Mouse (Mus musculus) intestine, embryonic 15.5 days (tissue): ENCODE results near the gene Rgma. TPM values are rescaled to one million over a fixed set of nuclear protein-coding genes. Genes with fewer than 3 reads are reported as not detected.

Experiments used
- ATAC-seq: fragments of 200-750 bp; cut with Nextera tagmentation; 2 replicates; pipeline ENCODE4 v1.8.0; 2017; ENCODE audit warnings: moderate TSS enrichment, moderate library complexity
- H3K27ac ChIP-seq: fragments of 300-500 bp; sonication (generic); 2 replicates; pipeline ENCODE4 v1.5.1; 2015; ENCODE audit warnings: mild to moderate bottlenecking, inconsistent platforms
- H3K27me3 ChIP-seq: fragments of 300-500 bp; sonication (generic); replicated peaks from 2 replicates; pipeline ENCODE4 v1.6.1; 2015; ENCODE audit warnings: inconsistent platforms
- H3K36me3 ChIP-seq: fragments of 300-500 bp; sonication (generic); 2 replicates; pipeline ENCODE4 v1.6.1; 2015; ENCODE audit warnings: inconsistent platforms
- H3K4me1 ChIP-seq: fragments of 300-500 bp; sonication (generic); replicated peaks from 2 replicates; pipeline ENCODE4 v1.6.1; 2015; ENCODE audit warnings: inconsistent platforms
- H3K4me2 ChIP-seq: fragments of 300-500 bp; sonication (generic); replicated peaks from 2 replicates; pipeline ENCODE4 v1.6.1; 2015; ENCODE audit warnings: mild to moderate bottlenecking, inconsistent platforms
- H3K4me3 ChIP-seq: fragments of 300-500 bp; sonication (generic); replicated peaks from 2 replicates; pipeline ENCODE4 v1.5.1; 2015; ENCODE audit warnings: inconsistent platforms
- H3K9ac ChIP-seq: fragments of 300-500 bp; sonication (generic); 2 replicates; pipeline ENCODE4 v1.6.1; 2015; ENCODE audit warnings: inconsistent platforms
- H3K9me3 ChIP-seq: fragments of 300-500 bp; sonication (generic); 2 replicates; pipeline ENCODE4 v1.6.1; 2016; ENCODE audit warnings: inconsistent platforms
- WGBS: fragments of 180-500 bp; shearing (Covaris S2); methylation state at CpG from one replicate; pipeline ENCODE4 v1.1.7; 2015; 5-methylcytosine and 5-hydroxymethylcytosine counted together
- polyA plus RNA-seq: library from polyadenylated mRNA; unstranded; fragments of >200 nt; fragmentation: Nextera tagmentation; extraction: Ambion mirVana; gene quantifications from 2 replicates; pipeline ENCODE4 v1.2.1, GENCODE M21; 2015

The Rgma gene
- polyA plus RNA-seq, 1 experiment from 2014 or later: 7.4 TPM

DNA sequence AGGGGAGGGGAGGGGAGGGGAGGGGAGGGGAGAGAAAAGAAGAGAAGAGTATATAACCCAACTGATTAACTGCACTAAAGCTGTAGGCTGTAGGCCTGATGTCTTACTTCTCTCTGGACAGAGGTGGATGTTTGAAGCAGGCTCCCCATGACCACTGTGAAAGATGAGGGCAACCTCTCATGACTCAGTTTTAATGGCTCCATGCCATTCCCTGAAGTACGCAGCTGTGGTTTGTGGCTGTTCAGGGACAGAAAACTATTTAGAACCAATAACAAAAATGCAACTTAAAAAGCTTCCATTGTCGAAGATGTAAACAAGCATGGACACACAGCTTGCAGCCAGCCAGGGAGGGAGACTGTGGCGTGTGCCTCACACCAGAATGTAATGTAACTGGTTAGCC is 50.9 kb downstream of the Rgma start:
- 49% methylated on average over 3 of the region's 3 CpGs for WGBS
- H3K36me3 ChIP-seq: peaks cover 18% of the 10 kb centered on the region

DNA sequence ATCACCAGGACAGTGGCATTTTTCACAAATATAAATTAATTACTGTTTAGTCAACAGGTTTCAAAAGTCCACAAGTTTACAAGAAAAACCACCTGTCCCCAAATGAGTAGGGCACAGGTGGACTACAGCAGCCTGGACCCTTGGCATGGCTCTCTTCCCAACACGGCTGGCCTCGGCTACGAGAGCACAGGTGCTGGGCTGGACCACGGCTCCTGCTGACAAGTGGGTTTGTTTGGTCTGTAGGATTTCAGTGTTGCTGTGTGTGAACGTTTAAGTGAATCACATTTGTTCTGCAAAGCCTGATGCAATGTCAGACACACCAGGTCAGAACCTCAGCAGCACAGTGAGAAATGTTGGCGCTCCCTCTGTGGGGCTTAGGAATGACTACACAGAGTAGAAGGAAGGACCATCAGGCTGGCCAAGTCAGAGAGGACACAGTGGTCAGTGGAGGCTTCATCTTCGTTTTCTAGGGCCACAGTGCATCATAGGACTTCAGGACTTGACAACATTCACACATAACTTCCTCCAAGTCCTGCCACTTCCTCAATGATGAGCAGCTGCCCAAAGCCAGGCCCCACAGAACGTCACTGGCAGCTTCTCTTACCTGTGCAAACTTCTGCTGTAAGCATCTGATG is 51.6 kb downstream of the Rgma start:
- Histone ChIP-seq H3K4me2 (no peak overlapping the region), H3K4me3 (no peak overlapping the region), H3K9me3 (no peaks in the 10 kb centered on the region), H3K36me3 (peaks cover 18% of the 10 kb centered on the region), H3K27ac (no peak overlapping the region), H3K9ac (no peak overlapping the region), H3K27me3 (no peaks in the 10 kb centered on the region), H3K4me1 (0 out of 2 replicates have a peak, but pooled peaks cover 5% of the 10 kb centered on the region)
- 75% methylated on average over 8 of the region's 8 CpGs for WGBS
- ATAC-seq: no peak

More for the DNA sequence above, 50.9 kb downstream of the Rgma start:
- ATAC-seq: peak; percentile 15; the same call in 1 of the 2 replicates
- Histone ChIP-seq H3K4me2 (no peak overlapping the region), H3K9ac (no peak overlapping the region), H3K27me3 (no peaks in the 10 kb centered on the region), H3K4me1 (0 out of 2 replicates have a peak, but pooled peaks cover 5% of the 10 kb centered on the region), H3K4me3 (no peak overlapping the region), H3K9me3 (no peaks in the 10 kb centered on the region), H3K27ac (no peak overlapping the region)

DNA sequence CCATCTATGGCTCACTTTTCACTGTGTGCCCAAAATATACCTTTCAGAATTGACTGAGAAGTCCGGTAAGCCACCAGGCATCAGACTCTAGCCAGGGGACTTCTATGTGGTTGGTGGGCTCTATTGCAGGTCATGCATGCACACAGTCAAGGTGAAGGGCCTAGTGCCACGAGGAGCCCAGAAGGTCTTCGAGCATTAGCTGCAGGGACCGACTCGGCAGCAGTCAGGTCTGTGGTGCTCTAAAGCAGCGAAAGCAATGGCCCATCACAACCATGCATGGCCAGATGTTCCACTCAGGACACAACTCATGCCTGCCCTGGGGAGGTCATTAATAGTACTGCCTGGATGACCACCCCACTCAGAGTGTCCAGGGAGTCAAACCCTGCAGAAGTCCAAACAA is 52.5 kb downstream of the Rgma start:
- ATAC-seq: no peak
- H3K4me1 ChIP-seq: 0 out of 2 replicates have a peak, but pooled peaks cover 5% of the 10 kb centered on the region
- 98% methylated on average over 6 of the region's 6 CpGs for WGBS
- no peak overlapping the region for H3K4me2 ChIP-seq
- no peaks in the 10 kb centered on the region for H3K27me3 ChIP-seq
- H3K4me3 ChIP-seq: no peak overlapping the region
- H3K9me3 ChIP-seq: no peaks in the 10 kb centered on the region
- H3K9ac ChIP-seq: no peak overlapping the region
- no peak overlapping the region for H3K27ac ChIP-seq
- peaks cover 18% of the 10 kb centered on the region for H3K36me3 ChIP-seq

DNA sequence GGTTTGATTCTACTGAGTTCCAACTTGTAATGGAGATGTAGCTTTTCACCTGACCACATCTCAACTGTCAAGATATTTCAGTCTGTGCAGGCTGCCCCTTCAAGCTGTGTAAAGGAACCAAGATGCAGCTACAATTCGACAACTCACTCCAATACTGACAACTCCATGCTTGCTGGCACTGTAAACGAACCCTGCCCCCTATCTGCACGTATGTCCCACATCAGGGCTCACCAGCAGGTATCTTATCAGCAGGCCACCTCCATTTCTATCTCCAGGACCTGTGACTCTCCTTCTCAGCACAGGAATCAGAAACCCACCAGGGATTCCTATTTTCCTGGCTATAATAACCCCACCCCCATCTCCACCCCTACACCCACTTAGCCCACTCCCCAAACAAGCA is 53.2 kb downstream of the Rgma start:
- no peak overlapping the region for H3K9ac ChIP-seq
- H3K4me3 ChIP-seq: no peak overlapping the region
- H3K4me1 ChIP-seq: 0 out of 2 replicates have a peak, but pooled peaks cover 5% of the 10 kb centered on the region
- no peak overlapping the region for H3K4me2 ChIP-seq
- peaks cover 19% of the 10 kb centered on the region for H3K36me3 ChIP-seq
- H3K9me3 ChIP-seq: no peaks in the 10 kb centered on the region
- 76% methylated on average over 3 of the region's 3 CpGs for WGBS
- H3K27me3 ChIP-seq: no peaks in the 10 kb centered on the region
- H3K27ac ChIP-seq: no peak overlapping the region
- no peak for ATAC-seq

DNA sequence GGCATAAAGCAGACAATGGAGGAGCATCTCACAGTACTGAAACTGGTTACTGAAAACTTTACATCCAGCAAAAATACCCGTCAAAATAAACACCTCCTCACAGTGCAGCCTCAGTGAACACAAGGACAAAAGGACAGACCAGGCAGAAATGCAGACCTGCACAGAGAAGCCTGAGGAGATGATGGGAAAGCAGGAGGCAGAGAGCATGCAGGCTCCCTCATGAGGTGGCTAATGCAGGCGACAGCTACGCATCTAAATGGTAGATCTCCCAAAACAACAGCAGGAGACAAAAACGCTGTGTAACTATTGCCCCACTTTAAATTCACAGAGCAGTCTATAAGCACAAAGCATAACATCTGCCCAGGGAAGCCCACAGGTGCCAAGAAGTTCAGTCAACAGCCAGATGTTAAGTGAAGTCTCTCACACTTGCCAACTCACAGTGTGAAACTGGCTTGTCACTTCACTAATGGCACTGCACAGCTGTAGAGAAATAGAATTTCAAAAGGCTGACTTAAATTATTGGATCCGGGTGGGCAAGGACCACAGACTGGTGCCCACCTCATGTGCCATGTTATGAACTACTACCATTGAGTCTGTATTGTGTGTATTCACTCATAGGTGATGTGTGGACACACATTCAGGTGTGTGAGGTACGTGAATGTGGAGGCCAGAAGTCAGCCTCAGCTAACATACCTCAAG is 58.5 kb downstream of the Rgma start:
- Histone ChIP-seq H3K9me3 (no peaks in the 10 kb centered on the region), H3K27me3 (no peaks in the 10 kb centered on the region), H3K4me3 (no peak overlapping the region), H3K27ac (no peak overlapping the region), H3K4me2 (no peak overlapping the region), H3K36me3 (peaks cover 51% of the 10 kb centered on the region), H3K4me1 (no peaks in the 10 kb centered on the region), H3K9ac (no peak overlapping the region)
- no peak for ATAC-seq
- WGBS: 79% methylated on average over 6 of the region's 6 CpGs

DNA sequence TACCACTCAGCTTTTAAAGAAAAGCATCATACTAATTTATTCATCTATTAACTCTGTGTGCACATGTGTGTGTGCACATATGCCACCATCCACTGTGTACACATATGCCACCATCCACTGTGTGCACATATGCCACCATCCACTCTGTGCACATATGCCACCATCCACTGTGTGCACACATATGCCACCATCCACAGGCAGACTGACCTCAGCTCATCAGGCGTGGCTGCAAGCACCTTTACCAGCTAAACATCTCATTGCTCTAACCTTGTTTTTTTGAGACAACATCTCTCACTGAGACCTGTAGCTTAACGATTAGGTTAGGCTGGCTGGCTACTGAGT is 59.0 kb downstream of the Rgma start:
- H3K9ac ChIP-seq: no peak overlapping the region
- 93% methylated on average over 2 of the region's 2 CpGs for WGBS

GRCm38 (mm10) chr7:73435685-73436084 is 60.4 kb downstream of the Rgma start:
- Histone ChIP-seq H3K4me3 (no peak overlapping the region), H3K4me2 (no peak overlapping the region), H3K9ac (no peak overlapping the region), H3K27ac (no peak overlapping the region), H3K27me3 (no peaks in the 10 kb centered on the region), H3K4me1 (no peaks in the 10 kb centered on the region), H3K9me3 (no peaks in the 10 kb centered on the region), H3K36me3 (peaks cover 56% of the 10 kb centered on the region)
- 74% methylated on average over 12 of the region's 12 CpGs for WGBS
- no peak for ATAC-seq

More for the DNA sequence above, 59.0 kb downstream of the Rgma start:
- no peak overlapping the region for H3K27ac ChIP-seq
- H3K4me2 ChIP-seq: no peak overlapping the region
- no peaks in the 10 kb centered on the region for H3K4me1 ChIP-seq
- H3K27me3 ChIP-seq: no peaks in the 10 kb centered on the region
- no peak overlapping the region for H3K4me3 ChIP-seq
- H3K9me3 ChIP-seq: no peaks in the 10 kb centered on the region
- no peak; the same call in 1 of the 2 replicates for ATAC-seq
- H3K36me3 ChIP-seq: peaks cover 50% of the 10 kb centered on the region

- WGBS: 93% methylated on average over 3 of the region's 3 CpGs
- peak; percentile 60; the same call in 1 of the 2 replicates for ATAC-seq
- Histone ChIP-seq H3K4me2 (no peak overlapping the region), H3K36me3 (peaks cover 53% of the 10 kb centered on the region), H3K9me3 (no peaks in the 10 kb centered on the region), H3K27ac (no peak overlapping the region), H3K4me3 (no peak overlapping the region), H3K9ac (no peak overlapping the region), H3K4me1 (no peaks in the 10 kb centered on the region), H3K27me3 (no peaks in the 10 kb centered on the region)
Observed at GRCm38 (mm10) chr7:73441802-73442201, 66.5 kb downstream of the Rgma start.

GRCm38 (mm10) chr7:73442246-73442645 is 66.9 kb downstream of the Rgma start:
- no peak for ATAC-seq
- H3K9me3 ChIP-seq: no peaks in the 10 kb centered on the region
- H3K9ac ChIP-seq: no peak overlapping the region
- H3K4me1 ChIP-seq: no peaks in the 10 kb centered on the region
- H3K4me3 ChIP-seq: no peak overlapping the region
- 92% methylated on average over 4 of the region's 4 CpGs for WGBS
- H3K36me3 ChIP-seq: peaks cover 56% of the 10 kb centered on the region
- no peak overlapping the region for H3K4me2 ChIP-seq
- H3K27me3 ChIP-seq: no peaks in the 10 kb centered on the region
- no peak overlapping the region for H3K27ac ChIP-seq

DNA sequence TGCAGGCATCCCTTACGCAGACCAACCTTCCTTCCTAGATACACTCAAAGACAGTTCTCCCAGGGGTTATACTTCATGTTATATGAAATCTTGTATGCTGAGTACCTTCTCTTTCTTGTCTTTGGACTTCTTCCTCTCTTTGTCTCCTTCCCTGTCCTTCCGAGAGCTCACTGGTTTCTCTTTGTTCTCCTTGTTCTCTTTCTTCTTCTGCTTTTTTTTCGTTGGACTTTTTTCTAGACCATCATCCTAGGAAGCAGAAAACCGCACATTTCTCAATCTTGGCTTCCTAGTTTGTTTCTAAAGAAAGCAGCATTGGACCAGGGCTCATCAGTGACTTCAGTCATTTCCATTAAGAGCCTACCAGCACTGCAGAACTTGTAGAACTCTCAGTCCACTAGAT is 76.3 kb downstream of the Rgma start:
- Histone ChIP-seq H3K36me3 (peaks cover 65% of the 10 kb centered on the region), H3K27me3 (no peaks in the 10 kb centered on the region), H3K9me3 (no peaks in the 10 kb centered on the region), H3K4me3 (no peak overlapping the region), H3K27ac (no peak overlapping the region), H3K4me1 (no peaks in the 10 kb centered on the region), H3K9ac (no peak overlapping the region), H3K4me2 (no peak overlapping the region)
- 97% methylated on average over 4 of the region's 4 CpGs for WGBS
- no peak for ATAC-seq

GRCm38 (mm10) chr7:73452187-73452808 is 77.0 kb downstream of the Rgma start:
- Histone ChIP-seq H3K4me2 (no peak overlapping the region), H3K9me3 (no peaks in the 10 kb centered on the region), H3K4me3 (no peak overlapping the region), H3K9ac (no peak overlapping the region), H3K36me3 (peaks cover 59% of the 10 kb centered on the region), H3K27ac (no peak overlapping the region), H3K4me1 (no peaks in the 10 kb centered on the region), H3K27me3 (no peaks in the 10 kb centered on the region)
- WGBS: 90% methylated on average over 3 of the region's 3 CpGs
- no peak for ATAC-seq

DNA sequence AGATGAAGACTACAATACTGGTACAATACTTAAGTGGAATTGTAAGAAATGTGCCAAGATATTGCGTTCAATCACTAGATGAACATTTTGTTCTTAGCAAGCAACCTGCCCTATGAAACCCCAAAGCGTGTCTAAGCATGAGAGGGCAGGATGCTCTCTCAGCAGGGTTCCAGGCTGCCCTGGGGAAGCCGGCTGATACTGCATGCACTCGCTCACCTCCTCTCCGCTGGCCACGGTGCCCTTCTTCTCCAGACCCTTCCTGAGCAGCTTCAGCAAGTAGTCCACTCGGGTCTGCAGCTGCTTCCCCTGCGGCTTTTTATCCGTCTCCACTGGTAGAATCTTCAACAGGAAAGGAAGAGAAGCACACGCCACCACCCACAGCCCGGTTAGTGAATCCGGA is 78.8 kb downstream of the Rgma start:
- ATAC-seq: no peak
- WGBS: 92% methylated on average over 12 of the region's 12 CpGs
- no peak overlapping the region for H3K4me2 ChIP-seq
- H3K4me3 ChIP-seq: no peak overlapping the region
- no peaks in the 10 kb centered on the region for H3K27me3 ChIP-seq
- no peaks in the 10 kb centered on the region for H3K4me1 ChIP-seq
- H3K9me3 ChIP-seq: no peaks in the 10 kb centered on the region
- H3K27ac ChIP-seq: no peak overlapping the region
- peaks cover 45% of the 10 kb centered on the region for H3K36me3 ChIP-seq
- H3K9ac ChIP-seq: no peak overlapping the region
